Mouse (Mus musculus): ENCODE measurements around the gene Tanc1. TPM values are rescaled to one million over a fixed set of nuclear protein-coding genes. Genes with fewer than 3 reads are reported as not detected.

The Tanc1 gene
- polyA plus RNA-seq, 1 experiment from 2014 or later, result 24.8 TPM

GRCm38 (mm10) chr2:59648444-59648843 lies 36.6 kb downstream of the Tanc1 start:
- 28% methylated on average over 12 of the region's 12 CpGs for WGBS
- H3K27me3 ChIP-seq (ENCODE audit: control insufficient read depth, insufficient read depth, low read length), result no peaks in the 10 kb centered on the region
- no peaks in the 10 kb centered on the region for H3K9me3 ChIP-seq (ENCODE audit: control insufficient read depth, low read depth, low read length)

GRCm38 (mm10) chr2:59651801-59652200 lies 40.0 kb downstream of the Tanc1 start:
- Histone ChIP-seq H3K27me3 (ENCODE audit: control insufficient read depth, insufficient read depth, low read length) (no peaks in the 10 kb centered on the region), H3K9ac (replicated peaks; ENCODE audit: low read depth, low read length) (no peak overlapping the region), H3K4me1 (ENCODE audit: control insufficient read depth, insufficient read depth, low read length) (no peaks in the 10 kb centered on the region), H3K36me3 (ENCODE audit: control insufficient read depth, insufficient read depth, low read length) (no peaks in the 10 kb centered on the region), H3K4me2 (replicated peaks; ENCODE audit: low read depth, low read length) (no peak overlapping the region), H3K27ac (ENCODE audit: low read length) (no peak overlapping the region), H3K4me3 (ENCODE audit: low read depth, low read length) (no peak overlapping the region), H3K9me3 (ENCODE audit: control insufficient read depth, low read depth, low read length) (no peaks in the 10 kb centered on the region)
- 95% methylated on average over 8 of the region's 8 CpGs for WGBS
- ATAC-seq (ENCODE audit: insufficient number of reproducible peaks, insufficient read depth, low FRiP score, low read depth), result no peak

More at GRCm38 (mm10) chr2:59648444-59648843, 36.6 kb downstream of the Tanc1 start:
- no peaks in the 10 kb centered on the region for H3K36me3 ChIP-seq (ENCODE audit: control insufficient read depth, insufficient read depth, low read length)
- no peak overlapping the region for H3K4me2 ChIP-seq (replicated peaks; ENCODE audit: low read depth, low read length)
- no peak overlapping the region for H3K9ac ChIP-seq (replicated peaks; ENCODE audit: low read depth, low read length)
- no peak overlapping the region for H3K4me3 ChIP-seq (ENCODE audit: low read depth, low read length)
- ATAC-seq (ENCODE audit: insufficient number of reproducible peaks, insufficient read depth, low FRiP score, low read depth), result no peak
- no peaks in the 10 kb centered on the region for H3K4me1 ChIP-seq (ENCODE audit: control insufficient read depth, insufficient read depth, low read length)
- no peak overlapping the region for H3K27ac ChIP-seq (ENCODE audit: low read length)

- no peaks in the 10 kb centered on the region for H3K27me3 ChIP-seq (ENCODE audit: control insufficient read depth, insufficient read depth, low read length)
- no peak overlapping the region for H3K4me3 ChIP-seq (ENCODE audit: low read depth, low read length)
- H3K4me2 ChIP-seq (replicated peaks; ENCODE audit: low read depth, low read length), result no peak overlapping the region
- H3K36me3 ChIP-seq (ENCODE audit: control insufficient read depth, insufficient read depth, low read length), result no peaks in the 10 kb centered on the region
- no peak overlapping the region for H3K27ac ChIP-seq (ENCODE audit: low read length)
- H3K9me3 ChIP-seq (ENCODE audit: control insufficient read depth, low read depth, low read length), result no peaks in the 10 kb centered on the region
- WGBS, result 73% methylated on average over 5 of the region's 5 CpGs
- no peaks in the 10 kb centered on the region for H3K4me1 ChIP-seq (ENCODE audit: control insufficient read depth, insufficient read depth, low read length)
- H3K9ac ChIP-seq (replicated peaks; ENCODE audit: low read depth, low read length), result no peak overlapping the region
- ATAC-seq (ENCODE audit: insufficient number of reproducible peaks, insufficient read depth, low FRiP score, low read depth), result no peak
These were observed 40.9 kb downstream of the Tanc1 start for GRCm38 (mm10) chr2:59652702-59653101.

GRCm38 (mm10) chr2:59653306-59654165 lies 41.7 kb downstream of the Tanc1 start:
- H3K27me3 ChIP-seq (ENCODE audit: control insufficient read depth, insufficient read depth, low read length), result no peaks in the 10 kb centered on the region
- WGBS, result 64% methylated on average over 8 of the region's 8 CpGs
- H3K36me3 ChIP-seq (ENCODE audit: control insufficient read depth, insufficient read depth, low read length), result no peaks in the 10 kb centered on the region
- no peak overlapping the region for H3K27ac ChIP-seq (ENCODE audit: low read length)
- no peaks in the 10 kb centered on the region for H3K4me1 ChIP-seq (ENCODE audit: control insufficient read depth, insufficient read depth, low read length)
- H3K4me2 ChIP-seq (replicated peaks; ENCODE audit: low read depth, low read length), result no peak overlapping the region
- no peak overlapping the region for H3K4me3 ChIP-seq (ENCODE audit: low read depth, low read length)
- H3K9ac ChIP-seq (replicated peaks; ENCODE audit: low read depth, low read length), result no peak overlapping the region
- ATAC-seq (ENCODE audit: insufficient number of reproducible peaks, insufficient read depth, low FRiP score, low read depth), result no peak
- H3K9me3 ChIP-seq (ENCODE audit: control insufficient read depth, low read depth, low read length), result no peaks in the 10 kb centered on the region

- H3K36me3 ChIP-seq (ENCODE audit: control insufficient read depth, insufficient read depth, low read length), result no peaks in the 10 kb centered on the region
- WGBS, result 48% methylated on average over 7 of the region's 7 CpGs
These were observed 43.6 kb downstream of the Tanc1 start for GRCm38 (mm10) chr2:59655471-59655870.

DNA sequence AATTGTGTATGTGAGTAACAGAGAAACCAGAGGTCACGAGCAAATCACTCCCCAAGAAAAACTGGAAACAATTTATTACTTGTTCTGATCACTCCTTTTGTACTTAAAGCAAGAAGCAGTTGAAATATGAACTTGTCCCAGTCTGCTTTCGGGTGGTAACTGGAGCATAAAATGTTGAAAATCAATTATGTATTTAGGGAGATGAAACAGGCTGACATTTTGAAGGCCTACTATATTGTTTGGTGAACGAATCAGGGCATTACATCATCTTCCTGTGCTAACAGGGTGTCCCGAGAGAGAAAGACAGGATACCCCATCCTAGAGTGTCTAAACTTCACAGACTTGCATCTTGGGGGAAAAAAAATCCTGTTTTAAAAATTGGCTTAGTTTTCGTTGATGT lies 44.8 kb downstream of the Tanc1 start:
- Histone ChIP-seq H3K9ac (replicated peaks; ENCODE audit: low read depth, low read length) (no peak overlapping the region), H3K4me1 (ENCODE audit: control insufficient read depth, insufficient read depth, low read length) (peaks cover 13% of the 10 kb centered on the region; the same call in 1 of the 2 replicates), H3K36me3 (ENCODE audit: control insufficient read depth, insufficient read depth, low read length) (no peaks in the 10 kb centered on the region), H3K4me2 (replicated peaks; ENCODE audit: low read depth, low read length) (no peak overlapping the region), H3K27me3 (ENCODE audit: control insufficient read depth, insufficient read depth, low read length) (no peaks in the 10 kb centered on the region), H3K27ac (ENCODE audit: low read length) (no peak overlapping the region), H3K9me3 (ENCODE audit: control insufficient read depth, low read depth, low read length) (no peaks in the 10 kb centered on the region), H3K4me3 (ENCODE audit: low read depth, low read length) (no peak overlapping the region)
- no peak for ATAC-seq (ENCODE audit: insufficient number of reproducible peaks, insufficient read depth, low FRiP score, low read depth)
- WGBS, result 44% methylated on average over 5 of the region's 5 CpGs

More at GRCm38 (mm10) chr2:59655471-59655870, 43.6 kb downstream of the Tanc1 start:
- Histone ChIP-seq H3K27ac (ENCODE audit: low read length) (no peak overlapping the region), H3K27me3 (ENCODE audit: control insufficient read depth, insufficient read depth, low read length) (no peaks in the 10 kb centered on the region), H3K4me2 (replicated peaks; ENCODE audit: low read depth, low read length) (no peak overlapping the region), H3K9ac (replicated peaks; ENCODE audit: low read depth, low read length) (no peak overlapping the region), H3K9me3 (ENCODE audit: control insufficient read depth, low read depth, low read length) (no peaks in the 10 kb centered on the region), H3K4me1 (ENCODE audit: control insufficient read depth, insufficient read depth, low read length) (peaks cover 5% of the 10 kb centered on the region; the same call in 1 of the 2 replicates), H3K4me3 (ENCODE audit: low read depth, low read length) (no peak overlapping the region)
- ATAC-seq (ENCODE audit: insufficient number of reproducible peaks, insufficient read depth, low FRiP score, low read depth), result no peak

GRCm38 (mm10) chr2:59659686-59660085 lies 47.8 kb downstream of the Tanc1 start:
- H3K27me3 ChIP-seq (ENCODE audit: control insufficient read depth, insufficient read depth, low read length), result no peaks in the 10 kb centered on the region
- H3K9me3 ChIP-seq (ENCODE audit: control insufficient read depth, low read depth, low read length), result no peaks in the 10 kb centered on the region
- peaks cover 13% of the 10 kb centered on the region; the same call in 1 of the 2 replicates for H3K4me1 ChIP-seq (ENCODE audit: control insufficient read depth, insufficient read depth, low read length)
- H3K4me3 ChIP-seq (ENCODE audit: low read depth, low read length), result no peak overlapping the region
- ATAC-seq (ENCODE audit: insufficient number of reproducible peaks, insufficient read depth, low FRiP score, low read depth), result no peak
- H3K4me2 ChIP-seq (replicated peaks; ENCODE audit: low read depth, low read length), result no peak overlapping the region
- H3K36me3 ChIP-seq (ENCODE audit: control insufficient read depth, insufficient read depth, low read length), result no peaks in the 10 kb centered on the region
- no peak overlapping the region for H3K27ac ChIP-seq (ENCODE audit: low read length)
- no peak overlapping the region for H3K9ac ChIP-seq (replicated peaks; ENCODE audit: low read depth, low read length)
- WGBS, result 67% methylated on average over 6 of the region's 6 CpGs

DNA sequence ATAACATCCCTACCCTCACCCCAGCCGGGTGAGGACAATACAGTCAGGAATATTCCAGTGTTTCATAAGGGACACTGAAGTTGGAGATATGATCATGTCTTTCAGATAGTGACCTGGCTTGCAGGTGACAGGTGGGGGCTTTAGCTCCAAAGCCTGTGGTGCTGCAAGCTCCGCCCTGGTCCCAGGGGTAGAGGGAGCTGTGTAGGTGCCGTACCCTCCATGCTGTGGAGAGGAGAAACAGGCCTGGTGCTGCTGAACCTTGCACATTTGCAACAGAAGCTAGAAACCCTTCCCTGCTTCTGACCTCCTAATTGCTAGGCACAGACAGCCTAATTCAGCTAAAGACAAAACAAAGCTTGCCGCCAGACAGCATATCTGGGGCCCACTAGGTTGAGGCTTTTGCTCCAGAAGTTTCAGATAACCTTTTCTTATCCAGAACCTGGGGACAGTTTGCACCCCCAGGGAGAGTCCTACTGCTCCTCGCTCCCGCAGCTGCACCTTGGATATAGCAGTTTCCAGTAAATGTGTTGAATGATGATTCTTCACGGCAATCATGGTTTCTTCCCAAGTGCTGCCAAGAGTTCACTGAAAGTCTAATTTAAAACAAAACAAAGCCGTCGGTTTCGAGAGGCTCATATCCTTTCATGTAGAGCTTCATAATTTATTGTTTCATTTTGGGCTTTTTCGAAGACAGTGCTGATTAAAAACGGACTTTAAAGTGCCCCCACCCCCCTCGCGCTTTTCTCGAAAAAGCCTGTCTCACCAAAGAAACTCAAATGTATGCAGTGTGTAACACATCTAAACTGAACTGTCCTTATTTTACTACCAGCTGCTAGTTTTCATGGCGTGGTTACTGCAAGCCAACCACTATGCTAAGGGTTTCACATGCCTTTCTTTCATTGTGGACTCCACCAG lies 49.3 kb downstream of the Tanc1 start:
- Histone ChIP-seq H3K9ac (replicated peaks; ENCODE audit: low read depth, low read length) (no peak overlapping the region), H3K9me3 (ENCODE audit: control insufficient read depth, low read depth, low read length) (no peaks in the 10 kb centered on the region), H3K4me1 (ENCODE audit: control insufficient read depth, insufficient read depth, low read length) (peaks cover 17% of the 10 kb centered on the region; the same call in 1 of the 2 replicates), H3K27me3 (ENCODE audit: control insufficient read depth, insufficient read depth, low read length) (no peaks in the 10 kb centered on the region), H3K27ac (ENCODE audit: low read length) (peak overlapping the region; percentile 35; the same call in 1 of the 2 replicates), H3K36me3 (ENCODE audit: control insufficient read depth, insufficient read depth, low read length) (no peaks in the 10 kb centered on the region), H3K4me3 (ENCODE audit: low read depth, low read length) (no peak overlapping the region), H3K4me2 (replicated peaks; ENCODE audit: low read depth, low read length) (0 out of 2 replicates have a peak overlapping the region, but pooled peaks have one; percentile 0)
- ATAC-seq (ENCODE audit: insufficient number of reproducible peaks, insufficient read depth, low FRiP score, low read depth), result no peak
- WGBS, result 31% methylated on average over 16 of the region's 16 CpGs

Data from stomach, embryonic 14.5 days (tissue).